Mouse (Mus musculus) heart, embryonic 11.5 days (tissue): Measurements from ENCODE around the gene Psmc6. TPM values are rescaled to one million over a fixed set of nuclear protein-coding genes. Genes with fewer than 3 reads are reported as not detected.

Experiments used
- ATAC-seq: fragments of 200-750 bp; cut with Nextera tagmentation; replicated peaks from 2 replicates; pipeline ENCODE4 v1.8.0; 2017; ENCODE audit warnings: moderate library complexity; ENCODE audit not compliant: insufficient number of reproducible peaks, low FRiP score, low TSS enrichment
- H3K27ac ChIP-seq: fragments of 300-500 bp; sonication (generic); 2 replicates; pipeline ENCODE4 v1.5.1; 2014; ENCODE audit warnings: mild to moderate bottlenecking, low read depth, low read length
- H3K27me3 ChIP-seq: fragments of 300-500 bp; sonication (generic); 2 replicates; pipeline ENCODE4 v1.6.1; 2014; ENCODE audit warnings: mild to moderate bottlenecking, low read length, mixed read lengths; ENCODE audit not compliant: control insufficient read depth, insufficient read depth
- H3K36me3 ChIP-seq: fragments of 300-500 bp; sonication (generic); 2 replicates; pipeline ENCODE4 v1.6.1; 2014; ENCODE audit warnings: mild to moderate bottlenecking, low read length, moderate library complexity, mixed read lengths; ENCODE audit not compliant: control insufficient read depth, insufficient read depth
- H3K4me1 ChIP-seq: fragments of 300-500 bp; sonication (generic); 2 replicates; pipeline ENCODE4 v1.6.1; 2014; ENCODE audit warnings: low read length; ENCODE audit not compliant: control insufficient read depth, insufficient read depth
- H3K4me2 ChIP-seq: fragments of 300-500 bp; sonication (generic); 2 replicates; pipeline ENCODE4 v1.6.1; 2014; ENCODE audit warnings: mild to moderate bottlenecking, moderate library complexity
- H3K4me3 ChIP-seq: fragments of 300-500 bp; sonication (generic); 2 replicates; pipeline ENCODE4 v1.5.1; 2014; ENCODE audit warnings: low read depth, low read length
- H3K9ac ChIP-seq: fragments of 300-500 bp; sonication (generic); 2 replicates; pipeline ENCODE4 v1.6.1; 2014; ENCODE audit warnings: mild to moderate bottlenecking, low read depth, low read length, moderate library complexity
- H3K9me3 ChIP-seq: fragments of 300-500 bp; sonication (generic); replicated peaks from 2 replicates; pipeline ENCODE4 v1.6.1; 2016; ENCODE audit warnings: low read length; ENCODE audit not compliant: control insufficient read depth
- whole genome bisulfite sequencing: fragments of 180-500 bp; shearing (Covaris S2); extraction: QIAGEN DNeasy Blood & Tissue Kit; methylation state at CpG from one replicate; pipeline ENCODE4 v1.1.7; 2014; ENCODE audit not compliant: insufficient replicate concordance; 5-methylcytosine and 5-hydroxymethylcytosine counted together
- polyA plus RNA-seq: library from polyadenylated mRNA; unstranded; fragments of >200 nt; fragmentation: Nextera tagmentation; extraction: Ambion mirVana; gene quantifications from 2 replicates; pipeline ENCODE4 v1.2.1, GENCODE M21; 2014

The Psmc6 gene
- polyA plus RNA-seq, 1 experiment from 2014 or later, result 148 TPM

DNA sequence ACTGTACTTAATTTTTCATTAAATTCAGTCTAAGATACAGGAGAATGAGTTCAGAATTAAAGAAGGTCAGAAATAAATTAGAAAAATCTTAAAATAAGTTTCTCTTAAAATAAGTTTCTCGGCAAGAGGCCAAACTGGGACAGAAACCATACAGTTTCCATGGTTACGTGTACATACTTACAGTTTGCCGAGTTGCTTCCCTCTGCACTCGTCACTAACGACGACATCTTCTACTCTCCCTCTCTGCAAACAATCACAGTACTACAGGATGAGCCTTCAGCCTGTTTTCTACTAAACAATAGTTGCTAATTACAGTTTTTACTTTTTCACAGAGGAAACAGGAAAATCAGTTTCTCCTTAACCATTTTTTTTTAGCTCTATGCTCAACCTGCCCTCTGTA is 51.2 kb downstream of the Psmc6 start:
- Histone ChIP-seq H3K4me2 (no peak overlapping the region), H3K27ac (no peak overlapping the region), H3K9me3 (no peaks in the 10 kb centered on the region), H3K4me1 (no peaks in the 10 kb centered on the region), H3K36me3 (peaks cover 7% of the 10 kb centered on the region; the same call in 1 of the 2 replicates), H3K4me3 (no peak overlapping the region), H3K9ac (no peak overlapping the region), H3K27me3 (no peaks in the 10 kb centered on the region)
- ATAC-seq, result no peak
- WGBS, result 83% methylated on average over 6 of the region's 6 CpGs

GRCm38 (mm10) chr14:45382912-45383311 is 53.3 kb downstream of the Psmc6 start:
- H3K9ac ChIP-seq, result no peak overlapping the region
- no peak overlapping the region for H3K27ac ChIP-seq
- WGBS, result 73% methylated on average over 4 of the region's 4 CpGs
- ATAC-seq, result no peak
- no peak overlapping the region for H3K4me2 ChIP-seq
- H3K36me3 ChIP-seq, result peaks cover 7% of the 10 kb centered on the region; the same call in 1 of the 2 replicates
- no peaks in the 10 kb centered on the region for H3K27me3 ChIP-seq
- peaks cover 8% of the 10 kb centered on the region for H3K4me1 ChIP-seq
- H3K4me3 ChIP-seq, result no peak overlapping the region
- no peaks in the 10 kb centered on the region for H3K9me3 ChIP-seq

DNA sequence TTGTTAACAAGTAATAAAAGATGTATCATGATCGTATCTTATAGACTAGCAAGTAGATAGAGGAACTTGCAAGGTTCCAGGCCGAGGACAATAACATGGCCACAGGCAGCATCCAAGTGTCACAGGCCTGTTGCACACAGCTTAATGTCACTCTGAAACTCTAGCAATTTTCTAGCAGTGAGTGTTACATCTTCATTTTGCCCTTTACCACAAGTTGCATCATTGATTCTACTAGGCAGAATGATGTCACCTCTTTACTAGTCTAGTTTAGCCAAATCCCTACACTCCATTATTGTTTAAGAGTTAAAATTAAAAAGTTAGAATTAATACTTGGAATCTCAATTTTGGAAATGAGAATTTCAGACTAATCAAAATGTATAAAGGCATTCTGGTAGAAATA is 56.0 kb downstream of the Psmc6 start:
- no peak overlapping the region for H3K4me3 ChIP-seq
- H3K36me3 ChIP-seq, result peaks cover 5% of the 10 kb centered on the region; the same call in 1 of the 2 replicates
- H3K9me3 ChIP-seq, result no peaks in the 10 kb centered on the region
- H3K27ac ChIP-seq, result no peak overlapping the region
- 85% methylated on average over 2 of the region's 2 CpGs for WGBS
- peaks cover 8% of the 10 kb centered on the region for H3K4me1 ChIP-seq
- no peak overlapping the region for H3K4me2 ChIP-seq
- no peak for ATAC-seq
- H3K27me3 ChIP-seq, result no peaks in the 10 kb centered on the region
- no peak overlapping the region for H3K9ac ChIP-seq

- H3K27ac ChIP-seq, result no peak overlapping the region
- peak overlapping the region; percentile 81 for H3K4me3 ChIP-seq
- no peak overlapping the region for H3K9ac ChIP-seq
- peak overlapping the region; percentile 82 for H3K4me2 ChIP-seq
- H3K4me1 ChIP-seq, result peaks cover 8% of the 10 kb centered on the region
- H3K9me3 ChIP-seq, result no peaks in the 10 kb centered on the region
- H3K27me3 ChIP-seq, result no peaks in the 10 kb centered on the region
- peaks cover 2% of the 10 kb centered on the region; the same call in 1 of the 2 replicates for H3K36me3 ChIP-seq
- no peak for ATAC-seq
- 20% methylated on average over 2 of the region's 2 CpGs for WGBS
These were observed 57.9 kb downstream of the Psmc6 start for GRCm38 (mm10) chr14:45387480-45387879.

- Histone ChIP-seq H3K4me3 (peak overlapping the region; percentile 81), H3K4me2 (peak overlapping the region; percentile 82), H3K4me1 (peaks cover 8% of the 10 kb centered on the region), H3K9me3 (no peaks in the 10 kb centered on the region), H3K27me3 (no peaks in the 10 kb centered on the region), H3K36me3 (no peaks in the 10 kb centered on the region), H3K27ac (peak overlapping the region; percentile 86), H3K9ac (peak overlapping the region; percentile 93)
- 1% methylated on average over 63 of the region's 71 CpGs for WGBS
- peak; percentile 98 for ATAC-seq
These were observed 59.0 kb downstream of the Psmc6 start for GRCm38 (mm10) chr14:45388345-45389181.

- Histone ChIP-seq H3K36me3 (no peaks in the 10 kb centered on the region), H3K27me3 (no peaks in the 10 kb centered on the region), H3K9ac (peak overlapping the region; percentile 93), H3K27ac (peak overlapping the region; percentile 86), H3K9me3 (no peaks in the 10 kb centered on the region), H3K4me1 (peaks cover 8% of the 10 kb centered on the region), H3K4me2 (peak overlapping the region; percentile 82), H3K4me3 (peak overlapping the region; percentile 81)
- 30% methylated on average over 3 of the region's 3 CpGs for WGBS
- ATAC-seq, result peak; percentile 14; the same call in 1 of the 2 replicates
These were observed 59.6 kb downstream of the Psmc6 start for GRCm38 (mm10) chr14:45389194-45389593.

Other genes starting within 250 kb of the Psmc6 start
- gene Gpr137c, start 110.1 kb upstream of the Psmc6 start, polyA plus RNA-seq, result 5.0 and 7.7 TPM in 2 replicates
- gene Txndc16, start 109.5 kb upstream of the Psmc6 start, polyA plus RNA-seq, result 12.5 and 13.2 TPM in 2 replicates
- gene Ero1l, start 11.0 kb upstream of the Psmc6 start, polyA plus RNA-seq, result 42.3 and 53.0 TPM in 2 replicates
- 44.3 and 52.1 TPM in 2 replicates for gene Styx, start 21.3 kb downstream of the Psmc6 start, polyA plus RNA-seq
- gene Gnpnat1, start 75.1 kb downstream of the Psmc6 start, polyA plus RNA-seq, result 36.8 and 38.0 TPM in 2 replicates
- 168 and 188 TPM in 2 replicates for gene Fermt2, start 200.3 kb downstream of the Psmc6 start, polyA plus RNA-seq